Mouse (Mus musculus): ENCODE data around the gene Nrsn2.

DNA sequence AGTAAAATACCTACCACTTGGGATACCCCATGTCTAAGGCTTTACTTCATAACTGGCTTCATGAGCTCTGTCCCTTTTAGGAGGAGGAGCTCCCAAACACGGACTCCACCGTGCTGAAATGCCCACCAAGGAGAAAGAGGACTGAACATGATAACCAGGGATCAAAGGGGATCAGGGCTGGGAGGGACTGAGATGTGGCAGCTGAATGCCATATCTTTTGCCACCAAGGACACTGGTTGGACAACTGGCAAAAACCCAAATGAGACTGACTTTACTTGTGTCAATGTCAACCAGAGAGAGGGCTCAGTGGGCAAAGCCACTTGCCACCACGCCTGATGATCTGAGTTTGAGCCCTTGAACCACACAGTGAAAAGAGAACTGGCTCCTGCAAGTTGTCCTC lies 51.6 kb downstream of the Nrsn2 start:
- TF ChIP-seq GATA1 (IDR thresholded peaks at IDR 0.05; ENCODE audit: borderline replicate concordance, low read length) (no peak), CTCF (IDR thresholded peaks at IDR 0.05; ENCODE audit: low read depth, low read length) (no peak), GATA2 (IDR thresholded peaks at IDR 0.05; ENCODE audit: borderline replicate concordance, low read depth, low read length) (no peak), POLR2AphosphoS5 (IDR thresholded peaks at IDR 0.05; ENCODE audit: insufficient replicate concordance, low read depth, low read length) (no peak), TAL1 (conservative IDR thresholded peaks at IDR 0.05; ENCODE audit: low read depth, low read length) (no peak)
